Mouse (Mus musculus): Measurements from ENCODE around the gene Bahcc1.
A peak's percentile ranks its signal among the peaks of the same experiment; 100 is the strongest.

Bahcc1 gene

DNA sequence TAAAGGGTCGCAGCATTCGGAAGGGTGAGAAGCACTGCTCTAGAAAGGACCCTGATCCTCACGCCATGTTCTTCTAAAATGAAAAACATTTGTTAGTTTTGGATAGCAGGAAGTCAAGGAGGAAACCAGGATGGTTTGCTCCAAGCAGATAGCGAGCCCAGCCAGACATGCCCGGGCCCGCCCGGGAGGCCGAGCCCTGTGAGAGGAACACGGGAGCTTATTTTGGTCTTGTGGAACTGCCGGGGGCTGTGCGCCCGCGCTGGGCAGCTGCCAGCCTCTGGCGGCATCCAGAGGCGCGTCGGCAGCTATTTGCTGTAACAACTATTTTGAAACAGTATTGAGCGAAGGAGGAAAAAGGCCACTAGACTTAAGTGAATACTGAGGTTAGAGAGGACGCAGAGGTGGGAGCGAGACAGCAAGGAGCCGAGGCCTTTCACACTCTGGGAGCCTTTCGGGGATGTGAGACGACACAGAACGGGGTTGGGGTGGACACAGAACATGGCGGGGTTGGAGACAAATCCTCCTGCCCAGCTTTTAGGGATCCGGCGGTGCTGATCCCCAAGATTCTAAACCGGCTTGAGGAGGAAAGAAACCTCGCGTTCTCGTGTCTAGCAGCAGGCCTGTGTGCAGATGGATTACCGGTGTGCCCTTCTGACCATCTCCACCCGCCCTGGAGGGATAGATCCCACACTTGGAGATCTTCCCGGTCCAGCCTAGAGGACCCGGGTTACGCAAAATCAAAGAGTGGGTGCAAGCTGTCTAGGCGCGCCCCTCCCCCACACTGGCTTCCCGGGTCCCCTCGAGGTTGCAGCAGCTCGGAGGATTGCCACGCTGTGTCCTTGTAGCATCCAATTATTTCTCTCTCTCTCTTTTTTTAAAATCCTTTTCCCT is 2.6 kb upstream of the Bahcc1 start:
- peak; percentile 89 for DNase-seq

DNA sequence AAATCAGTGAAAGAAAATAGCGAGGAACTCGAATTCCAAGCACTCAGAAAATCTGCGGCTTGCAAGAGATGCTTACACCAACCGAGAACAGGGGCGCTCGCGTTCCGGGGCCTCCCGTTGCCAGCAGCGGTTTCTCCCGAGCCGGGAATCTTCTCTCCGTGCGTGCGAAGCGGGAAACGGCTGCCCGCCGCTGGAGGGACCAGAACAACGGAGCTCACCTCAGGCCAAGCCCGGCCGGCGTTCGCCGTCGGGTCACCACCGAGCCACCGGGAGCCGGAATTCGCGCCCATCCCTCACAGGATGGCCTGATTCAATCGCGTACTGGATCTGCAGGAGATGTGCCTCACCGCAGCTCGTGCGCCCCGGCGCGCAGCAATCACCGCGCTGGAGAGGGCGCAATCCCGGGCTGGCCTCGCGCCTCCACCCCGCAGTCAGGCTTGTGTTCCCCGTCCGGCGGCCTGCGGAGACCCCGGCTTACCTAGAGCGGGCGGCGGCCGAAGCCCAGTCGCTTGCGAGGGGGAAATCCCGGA is 1.8 kb upstream of the Bahcc1 start:
- peak; percentile 69 for DNase-seq

DNA sequence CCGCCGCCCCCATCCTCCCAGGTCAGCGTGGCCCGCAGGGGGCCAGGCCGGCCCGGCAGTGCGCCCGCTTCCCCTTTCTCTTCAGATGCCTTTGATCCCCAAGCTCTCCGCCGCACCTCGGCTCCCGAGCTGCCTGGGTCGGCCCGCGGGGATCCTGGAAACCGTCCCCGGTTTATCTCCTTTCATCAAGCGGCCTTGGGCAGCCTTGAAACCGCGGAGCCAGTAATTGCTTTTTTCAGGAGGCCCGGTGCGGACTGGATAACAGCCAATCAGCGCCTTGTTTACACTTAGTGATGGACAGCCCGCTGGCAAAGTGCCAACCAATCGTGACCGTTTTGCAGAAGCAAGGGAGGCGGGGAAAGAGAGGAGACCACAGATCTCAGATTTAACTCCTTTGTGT is 1.4 kb upstream of the Bahcc1 start:
- DNase-seq: peak; percentile 100

DNA sequence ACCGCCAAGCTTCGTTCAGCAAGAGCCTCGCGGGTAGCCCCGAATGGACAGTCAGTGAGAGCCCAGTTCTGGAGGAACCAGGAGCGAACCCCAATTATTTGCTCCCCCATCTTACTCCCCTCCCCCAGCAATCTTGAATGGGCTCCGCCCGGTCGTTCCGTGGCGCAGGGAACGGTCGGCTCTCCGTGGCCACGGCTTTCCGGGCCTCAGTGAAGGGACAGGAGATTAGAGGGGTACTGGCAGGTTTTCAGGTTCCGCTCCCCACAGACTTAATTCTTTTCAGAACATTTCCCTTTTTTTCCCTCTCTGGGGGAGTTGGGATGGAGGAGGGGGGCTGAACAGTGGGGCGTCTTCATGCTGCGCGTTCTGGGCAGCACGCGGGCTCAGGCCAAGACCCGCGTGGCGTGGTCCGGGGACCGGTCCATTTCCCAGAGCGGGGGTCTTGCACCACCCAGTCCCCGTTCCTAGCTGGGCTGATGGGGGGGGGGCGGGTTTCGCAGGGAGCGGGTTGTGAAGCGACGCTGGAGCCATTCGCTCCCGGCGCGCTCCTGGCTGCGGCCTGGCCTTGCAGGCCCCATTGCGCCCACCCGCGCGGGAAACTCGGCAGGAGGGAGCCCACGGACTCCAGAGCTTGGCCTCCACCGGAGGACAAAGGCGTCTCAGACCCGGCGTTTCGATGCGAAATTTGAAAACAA is 841 bp downstream of the Bahcc1 start:
- peak; percentile 52 for DNase-seq

DNA sequence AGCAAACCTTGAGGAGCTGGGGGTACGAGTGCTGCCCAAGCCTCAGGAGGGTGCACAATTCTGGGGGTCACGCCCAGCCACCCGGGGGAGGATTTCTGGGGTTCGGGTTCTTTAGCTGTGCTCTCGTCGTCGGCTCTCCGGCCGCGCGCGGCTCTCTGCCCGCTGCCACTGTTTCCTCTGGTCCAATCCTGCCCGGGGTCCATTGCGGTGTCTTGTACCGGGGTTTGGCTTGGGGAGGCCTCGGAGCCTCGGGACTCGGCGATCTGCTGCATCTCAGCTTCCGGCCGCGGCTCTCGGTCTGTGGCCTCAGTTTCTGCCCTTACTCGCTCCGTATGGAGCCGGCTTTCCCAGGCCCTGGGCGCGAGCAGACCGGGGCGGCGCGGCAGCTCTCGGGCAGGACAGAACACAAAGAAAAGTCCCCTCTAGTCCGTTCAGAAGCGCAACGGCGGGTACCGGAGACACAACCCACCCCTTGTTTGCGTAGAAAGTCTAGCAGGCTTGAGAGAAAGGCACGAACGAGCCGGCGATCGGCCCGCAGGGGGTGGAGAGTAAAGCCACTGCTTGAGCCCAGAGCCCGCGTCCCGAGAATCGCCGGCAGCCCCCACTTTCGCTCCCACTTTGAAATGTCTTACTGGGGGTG is 1.5 kb downstream of the Bahcc1 start:
- DNase-seq: peak; percentile 69

DNA sequence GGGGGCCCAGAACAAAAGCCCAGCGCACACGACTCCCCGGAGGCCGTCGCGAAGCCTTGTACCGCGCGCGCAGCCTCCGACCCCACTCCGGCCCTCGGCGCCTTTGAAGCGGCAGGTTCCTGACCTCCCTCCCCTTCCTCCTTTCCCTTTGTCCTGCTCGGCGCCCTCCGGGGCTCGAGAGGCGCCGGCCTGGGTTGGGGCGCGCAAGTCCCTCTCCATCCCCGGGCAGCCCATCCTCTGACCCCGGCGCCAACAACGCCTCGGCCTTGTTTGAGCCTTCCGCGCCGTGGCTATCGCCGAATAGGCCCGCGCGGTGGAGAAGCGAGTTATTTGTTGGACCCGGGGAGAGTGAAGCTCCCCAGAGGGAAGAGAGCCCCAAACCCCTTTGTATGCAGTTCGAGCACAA is 2.0 kb downstream of the Bahcc1 start:
- DNase-seq: peak; percentile 66

DNA sequence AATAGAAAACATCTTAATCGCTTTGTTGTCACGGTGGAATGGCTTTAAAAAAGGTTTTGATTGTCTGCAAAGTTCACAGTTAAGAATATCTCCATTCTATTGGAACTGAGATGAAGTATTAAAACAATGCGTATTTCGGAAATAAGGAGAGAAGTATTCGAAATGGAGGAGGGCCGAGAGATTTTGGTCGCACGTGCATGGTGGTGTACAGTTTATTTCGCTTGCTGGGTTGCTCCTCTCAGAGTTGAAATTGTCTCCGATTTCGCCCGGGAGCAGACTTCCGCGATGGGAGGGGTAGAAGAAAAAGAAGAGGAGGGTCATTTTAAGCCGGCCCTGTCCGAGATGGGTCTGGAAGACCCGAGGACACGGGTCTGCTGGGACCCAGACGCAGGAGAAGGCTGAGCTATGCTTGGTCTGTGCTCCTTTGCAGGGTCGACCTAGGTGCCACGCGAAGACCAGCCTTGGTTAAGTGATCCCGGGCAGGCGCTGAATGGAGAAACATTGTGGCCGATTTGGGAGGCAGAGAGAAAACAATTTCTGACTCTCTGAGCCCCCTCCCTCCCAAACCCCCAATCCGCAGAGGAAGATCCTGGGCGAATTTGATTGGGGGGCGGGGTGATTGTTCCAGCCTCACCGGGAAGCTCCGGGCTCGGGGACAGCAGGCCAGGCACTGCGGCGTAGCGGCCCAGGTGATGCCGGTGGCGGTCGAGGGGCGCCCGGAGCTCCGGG is 2.8 kb downstream of the Bahcc1 start:
- peak; percentile 67 for DNase-seq

DNA sequence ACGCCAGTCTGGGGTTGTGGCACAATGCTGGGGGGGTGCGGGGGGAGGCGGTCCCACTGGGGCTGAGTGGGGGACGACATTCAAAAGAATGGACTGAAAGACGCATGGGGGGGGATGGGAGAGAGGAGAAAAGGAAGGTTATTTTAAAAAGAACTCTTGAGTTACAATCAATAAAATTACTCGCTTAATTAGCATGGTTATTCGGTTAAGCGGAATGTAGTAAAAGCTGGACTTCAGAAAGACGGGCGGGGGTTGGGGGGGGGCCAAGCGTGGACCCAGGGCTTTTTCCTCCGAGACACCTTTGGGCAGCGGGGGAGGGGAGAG is 3.3 kb downstream of the Bahcc1 start:
- DNase-seq: no peak

DNA sequence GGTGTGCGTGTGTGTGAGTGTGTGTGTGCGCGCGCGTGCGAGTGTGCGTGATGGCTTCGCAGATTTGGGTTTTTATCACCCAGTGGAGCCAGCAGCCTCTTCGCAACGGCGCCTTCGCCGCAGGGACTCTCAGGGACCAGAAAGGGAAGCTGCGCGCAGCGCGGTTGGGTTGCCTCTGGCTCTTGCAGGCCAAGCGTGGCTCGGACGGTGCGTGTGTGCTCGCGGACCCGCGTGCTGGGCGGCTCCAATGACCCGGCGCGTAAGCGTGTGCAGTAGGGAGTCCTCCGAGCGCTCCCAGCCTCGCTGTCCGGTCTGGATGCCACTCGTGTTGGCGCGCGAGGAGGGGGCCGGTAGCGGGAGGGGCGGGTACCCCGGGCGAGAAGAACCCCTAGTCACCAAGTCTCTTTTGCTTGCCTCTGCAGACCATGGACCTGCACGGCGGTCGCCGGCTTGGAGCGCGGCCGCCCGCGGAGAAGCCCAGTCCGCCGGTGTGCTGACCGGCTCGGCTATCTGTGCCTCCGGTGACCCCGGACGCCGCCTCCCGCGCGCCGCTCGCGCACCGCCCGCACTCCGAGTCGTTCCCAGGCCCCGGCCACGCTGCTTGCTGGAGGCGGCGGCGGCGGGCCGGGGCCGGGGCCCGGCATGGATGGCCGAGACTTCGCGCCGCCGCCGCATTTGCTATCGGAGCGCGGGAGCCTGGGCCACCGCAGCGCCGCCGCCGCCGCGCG is 3.9 kb downstream of the Bahcc1 start:
- peak; percentile 73 for DNase-seq

DNA sequence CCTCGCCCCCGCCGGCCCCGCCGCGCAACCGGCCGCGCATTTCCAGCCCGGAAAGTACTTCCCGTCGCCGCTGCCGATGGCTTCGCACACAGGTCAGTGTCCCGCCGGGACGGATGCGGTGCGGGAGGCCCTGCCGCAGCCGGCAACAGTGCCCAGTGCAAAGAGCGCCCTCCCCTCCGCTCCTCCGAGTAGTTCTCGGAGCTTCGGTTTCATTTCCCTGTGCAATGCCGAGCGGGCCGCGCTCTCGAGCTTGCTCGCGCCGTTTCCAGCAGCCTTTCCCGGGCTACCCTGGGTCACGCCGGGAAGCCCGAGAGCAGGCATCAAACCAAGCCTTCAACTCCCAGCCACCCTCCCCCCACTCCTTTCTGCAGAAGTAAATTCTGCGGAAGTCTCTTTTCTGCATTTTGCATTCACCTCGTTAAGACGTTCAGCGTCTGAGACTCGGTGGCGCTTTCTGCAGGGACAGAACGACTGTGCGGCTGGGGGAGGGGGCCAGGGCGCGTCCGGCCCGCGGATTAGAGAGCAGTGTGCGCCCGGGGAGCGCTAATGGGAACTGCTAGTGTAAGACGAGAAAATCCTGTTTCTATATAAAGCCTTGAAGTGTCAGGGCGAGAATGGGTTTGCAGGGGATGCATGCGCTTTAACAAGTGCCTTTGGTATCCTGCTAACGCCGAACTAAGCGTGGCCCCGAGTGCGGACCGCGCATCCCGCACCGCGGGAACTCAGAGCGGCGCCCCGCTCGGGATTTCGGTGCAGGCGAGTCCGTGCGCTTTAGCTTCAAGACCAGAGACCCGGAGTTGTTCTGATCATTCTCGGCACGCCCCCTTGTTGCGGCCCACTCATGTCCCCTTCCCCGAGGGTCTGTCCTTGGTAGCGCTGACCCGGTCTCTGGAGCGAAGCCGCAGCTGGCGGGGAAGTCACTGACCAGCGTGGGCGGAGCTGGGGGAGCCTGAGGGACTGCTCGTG is 4.7 kb downstream of the Bahcc1 start:
- peak; percentile 75 for DNase-seq

DNA sequence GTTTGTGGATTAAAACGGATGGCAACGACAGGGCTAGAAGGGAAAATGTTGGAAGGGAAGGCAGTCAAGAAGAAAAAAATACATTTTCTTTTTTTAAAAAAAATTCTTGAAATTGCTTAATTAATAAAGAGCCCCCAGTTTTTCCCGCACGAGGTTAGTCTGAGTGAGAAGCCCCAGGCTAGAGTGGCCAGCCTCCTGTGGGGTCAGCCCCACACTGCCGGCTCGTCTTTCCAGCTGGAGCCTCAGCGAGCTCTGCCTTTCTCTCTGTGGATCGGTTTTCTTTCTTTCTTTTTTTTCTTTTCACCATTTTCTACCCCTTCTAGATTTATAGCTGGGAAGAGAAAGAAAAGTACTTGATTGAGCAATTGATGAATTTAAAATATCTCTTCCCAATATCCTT is 5.6 kb downstream of the Bahcc1 start:
- peak; percentile 41 for DNase-seq

DNA sequence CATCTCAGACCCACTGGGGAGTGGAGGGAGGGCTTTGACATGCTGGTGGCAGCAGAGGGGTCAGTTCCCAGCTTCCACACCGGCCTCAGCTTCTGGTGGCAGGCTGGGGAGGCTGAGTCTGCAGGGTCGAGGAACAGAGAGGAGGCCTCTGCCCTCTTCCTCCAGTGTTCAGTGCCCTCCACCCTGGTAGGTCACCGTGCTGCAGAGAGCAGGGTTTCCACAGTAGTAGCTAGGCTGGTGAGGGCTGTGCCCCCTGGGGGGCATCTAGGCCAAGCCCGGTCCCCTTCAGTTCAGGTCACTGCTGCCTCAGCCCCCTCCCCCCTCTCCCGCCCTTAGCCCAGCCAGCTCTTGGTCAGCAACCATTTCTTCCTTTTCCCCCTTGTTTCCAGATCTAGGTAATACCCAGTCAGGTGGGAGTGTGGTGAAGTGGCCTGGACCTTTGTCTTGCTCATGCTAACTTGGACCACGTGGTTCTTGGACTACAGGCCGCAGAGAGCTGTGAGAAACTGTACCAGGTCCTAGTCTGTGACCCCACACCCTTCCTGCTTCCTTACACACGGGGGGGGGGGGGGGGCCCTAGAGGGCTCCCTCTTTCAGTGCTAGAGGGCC is 6.1 kb downstream of the Bahcc1 start:
- peak; percentile 74 for DNase-seq

DNA sequence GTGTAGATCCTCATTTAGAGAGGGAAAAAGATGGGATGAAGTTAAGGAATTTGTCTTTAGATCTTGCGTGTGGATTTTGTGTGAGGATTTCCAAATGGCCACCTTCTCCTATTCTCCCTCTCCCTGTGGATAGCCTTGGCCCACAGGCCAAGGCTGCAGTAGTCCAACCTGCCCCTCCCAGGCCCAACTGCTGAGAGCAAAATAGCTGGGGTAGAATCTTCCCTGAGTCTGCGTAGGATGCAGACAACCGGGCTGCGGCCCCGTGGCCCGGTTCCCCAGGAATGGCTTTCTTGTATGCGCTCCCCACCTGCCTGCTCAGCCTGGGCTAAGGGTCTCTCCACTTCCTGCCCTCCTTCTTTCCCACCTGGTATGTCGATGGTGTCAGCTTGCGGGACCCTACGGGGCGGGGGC is 6.8 kb downstream of the Bahcc1 start:
- DNase-seq: no peak

DNA sequence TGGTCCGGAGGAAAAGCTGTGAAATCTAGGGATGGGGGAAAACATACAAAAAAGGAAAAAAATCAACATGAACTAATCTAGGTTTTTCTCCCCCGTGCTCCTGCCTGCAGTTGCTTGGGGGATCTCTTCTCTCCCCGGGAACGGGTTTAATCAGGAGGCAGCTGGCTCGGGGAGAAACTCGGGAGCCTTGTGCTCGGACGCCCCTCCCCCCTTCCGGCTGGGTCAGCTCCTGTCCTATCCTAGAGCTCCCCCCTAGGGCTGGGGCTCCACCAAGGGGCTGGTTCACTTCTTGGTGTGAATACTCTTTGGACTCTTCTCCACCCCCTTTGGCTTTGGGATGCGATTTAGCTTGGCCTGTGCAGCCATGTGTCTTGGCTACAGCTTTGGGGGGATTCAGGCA is 7.5 kb downstream of the Bahcc1 start:
- peak; percentile 91 for DNase-seq

DNA sequence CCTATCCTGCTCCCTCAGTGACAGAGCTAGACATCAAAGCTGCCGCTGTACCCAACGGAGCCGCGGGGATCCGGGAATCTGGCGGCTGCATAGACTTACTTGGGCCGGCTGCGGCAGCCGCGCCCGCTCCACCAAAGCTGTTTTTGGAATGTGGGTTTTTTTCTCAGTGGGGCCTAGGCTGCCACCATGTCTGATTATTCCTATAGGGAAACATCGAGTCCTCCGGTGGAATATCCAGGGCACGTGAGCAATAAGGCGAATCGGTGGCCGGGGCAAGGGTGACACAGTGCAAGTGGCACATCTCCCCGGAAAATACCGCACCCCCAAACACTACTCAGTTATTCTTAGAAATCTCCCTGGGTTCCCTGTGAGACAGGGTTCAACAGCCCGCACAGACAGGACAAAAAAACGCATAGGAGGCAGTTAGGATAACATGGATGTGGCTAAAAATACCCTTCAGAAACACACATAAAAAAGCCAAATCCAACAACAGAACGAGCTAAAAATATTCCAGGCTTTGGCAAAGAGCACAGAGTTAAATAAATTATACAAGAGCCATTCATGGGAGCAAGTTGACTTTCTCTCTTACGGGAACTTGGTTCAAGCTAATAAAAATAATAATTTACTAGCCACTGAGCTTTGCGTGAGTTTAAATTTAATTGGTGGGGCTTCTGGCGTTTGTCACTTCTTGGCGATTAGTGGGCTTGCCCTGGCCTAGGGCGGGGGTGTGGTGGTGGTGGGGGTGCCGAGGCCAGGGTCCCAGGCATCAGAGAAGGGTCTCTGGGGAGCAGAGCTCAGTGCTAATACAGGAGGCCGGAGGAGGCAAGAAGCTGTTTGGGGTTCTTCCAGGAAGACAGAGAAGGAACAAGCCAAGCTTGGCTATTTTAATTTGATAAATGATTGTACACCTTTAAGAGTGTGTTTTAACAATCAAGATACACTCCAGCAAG is 8.5 kb downstream of the Bahcc1 start:
- peak; percentile 57 for DNase-seq

DNA sequence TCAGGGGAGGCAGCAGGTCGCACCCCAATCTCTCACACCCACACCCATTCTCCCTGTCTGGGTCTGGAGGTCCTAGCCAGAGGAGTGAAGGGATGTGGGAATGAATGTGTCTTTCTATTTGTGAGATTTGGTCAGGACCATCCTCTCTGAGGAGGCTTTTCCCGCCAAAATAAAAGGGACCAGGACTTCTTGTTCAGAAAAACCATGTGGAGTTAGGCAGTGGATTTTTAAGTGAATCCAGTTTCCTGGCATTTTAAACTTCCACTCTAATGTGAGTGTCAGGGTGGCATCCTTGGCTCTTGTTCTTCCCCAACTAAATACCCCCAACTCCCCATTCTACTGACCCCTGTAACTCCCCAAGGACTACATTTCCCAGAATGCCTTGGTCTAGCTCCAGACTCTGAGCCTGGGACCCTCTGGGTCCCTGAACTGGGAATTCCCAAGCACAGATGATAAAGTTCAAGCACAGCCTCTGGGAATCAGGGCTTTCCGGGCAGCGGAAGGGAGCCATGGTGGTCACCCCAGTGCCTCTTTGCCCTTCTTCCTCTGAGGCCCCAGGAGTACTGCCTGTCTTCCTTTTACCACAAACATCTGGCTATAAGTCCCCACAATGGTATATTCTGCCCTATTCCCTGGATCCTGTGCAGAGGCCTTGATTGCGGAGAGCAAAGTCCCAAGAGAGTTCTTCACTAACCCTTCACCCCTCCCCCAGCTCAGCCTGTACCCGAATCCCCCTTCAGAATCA is 9.4 kb downstream of the Bahcc1 start:
- DNase-seq: no peak

DNA sequence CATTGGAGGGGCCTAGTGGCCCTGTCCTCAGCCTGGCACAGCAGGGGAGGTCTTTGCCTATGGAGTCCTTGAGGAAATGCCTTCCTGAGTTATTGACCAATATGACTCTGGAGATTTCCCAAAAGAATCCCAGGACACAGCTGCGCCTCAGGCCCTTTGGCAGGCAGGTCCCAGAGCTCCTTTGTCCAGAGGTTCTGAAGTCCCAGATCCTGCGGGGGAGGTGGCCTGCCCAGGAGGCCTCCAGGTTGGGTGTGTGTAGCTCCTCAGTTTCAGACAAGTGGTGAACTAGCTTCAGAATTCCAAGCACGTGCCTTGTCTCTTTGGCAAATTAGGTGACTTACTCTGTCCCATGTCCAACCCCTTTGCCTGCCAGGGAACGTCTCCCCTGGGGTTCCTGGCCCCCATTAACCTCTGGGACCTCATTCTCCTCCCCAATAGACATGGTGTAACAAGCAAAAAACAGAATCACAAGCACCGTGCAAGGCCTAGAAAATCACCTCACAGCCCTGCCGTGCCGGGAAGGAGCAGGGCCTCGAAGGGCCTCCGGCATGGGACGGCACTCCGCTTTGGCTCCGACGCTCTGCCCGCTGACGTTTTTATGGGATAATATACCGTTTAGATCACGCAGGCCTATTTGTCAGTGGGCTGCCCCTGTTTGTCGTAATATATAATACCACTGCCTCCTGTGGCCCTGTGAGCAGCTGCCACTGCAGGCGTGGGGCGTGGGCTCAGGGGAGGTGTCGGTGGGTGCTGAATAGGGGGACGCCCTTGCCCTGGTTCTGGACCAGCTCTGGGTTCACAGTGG is 10.2 kb downstream of the Bahcc1 start:
- DNase-seq: no peak

DNA sequence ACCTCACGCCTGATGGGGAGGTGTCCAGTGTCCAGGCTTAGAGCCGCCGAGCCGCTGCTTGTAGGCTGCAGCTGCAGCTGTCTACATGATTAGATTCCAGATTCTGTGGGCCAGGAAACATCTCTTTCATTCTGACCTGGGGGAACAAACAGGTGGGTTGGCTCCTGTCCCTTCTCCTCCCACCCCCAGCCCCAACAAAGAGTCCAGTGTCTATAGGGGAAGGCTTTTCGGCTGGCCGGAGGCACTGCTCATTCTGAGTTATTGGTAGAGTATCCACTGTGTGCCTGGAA is 10.7 kb downstream of the Bahcc1 start:
- DNase-seq: no peak
